ENCODE assay signal across 12 mouse cellular contexts in genomic region chr11:86962362-86962761, GRCm38 (mm10). TPM values are rescaled to one million over a fixed set of nuclear protein-coding genes. Genes with fewer than 3 reads are reported as not detected.
DNase-seq lines count a peak whose midpoint lies in the region; ATAC-seq and TF ChIP-seq lines count a peak whose summit lies in the region.
"Had no signal": no experiment of that assay in that cellular context is flagged by ENCODE, and none has a peak within 500 bp of the region (broad histone marks: within the 10 kb centered on the region; RNA-seq: fewer than 3 reads in every experiment).

No protein-coding gene starts in this region.

- no peak for DNase-seq in cerebellum, adult 2 months
- DNase-seq in cerebellum, adult 11 months: no peak
- DNase-seq in hindbrain, postnatal 0 days (ENCODE audit: low spot score): no peak
- DNase-seq in brain, adult 2 months (ENCODE audit: low read depth, low spot score): peak; percentile 77
- no peak for DNase-seq in liver, embryonic 14.5 days (ENCODE audit: low read depth in 3 of 3, low spot score in 3 of 3)
- DNase-seq in adrenal gland, postnatal 25 days: no peak
- no peak for DNase-seq in urinary bladder, postnatal 14 days (ENCODE audit: low spot score)
- DNase-seq: forebrain, postnatal 0 days; layer of hippocampus, adult 9-11 months; midbrain, embryonic 14.5 days had no signal

- H3K4me3 ChIP-seq in cerebellum, adult 2 months (replicated peaks; ENCODE audit: insufficient read depth, low read depth, low read length): no peak overlapping the region
- H3K4me3 ChIP-seq in hindbrain, embryonic 15.5 days: no peak overlapping the region
- no peak overlapping the region for H3K4me3 ChIP-seq in hindbrain, postnatal 0 days (ENCODE audit: low read length)
- no peak overlapping the region for H3K4me3 ChIP-seq in liver, embryonic 14.5 days (ENCODE audit: insufficient read depth in 1 of 2, low read depth in 2 of 2, low read length in 2 of 2)
- H3K4me3 ChIP-seq: limb, embryonic 13.5 days had no signal

- no peak overlapping the region for H3K9ac ChIP-seq in hindbrain, embryonic 15.5 days
- H3K9ac ChIP-seq in hindbrain, postnatal 0 days (replicated peaks; ENCODE audit: low read length): no peak overlapping the region
- no peak overlapping the region for H3K9ac ChIP-seq in liver, embryonic 14.5 days (replicated peaks)
- H3K9ac ChIP-seq: forebrain, postnatal 0 days; limb, embryonic 13.5 days had no signal

- H3K4me1 ChIP-seq in cerebellum, adult 2 months (ENCODE audit: control insufficient read depth, insufficient read depth, low read length): peaks cover 57% of the 10 kb centered on the region
- peaks cover 19% of the 10 kb centered on the region for H3K4me1 ChIP-seq in hindbrain, embryonic 15.5 days (replicated peaks)
- H3K4me1 ChIP-seq in hindbrain, postnatal 0 days (ENCODE audit: insufficient read depth, low read length): peaks cover 8% of the 10 kb centered on the region
- H3K4me1 ChIP-seq in liver, embryonic 14.5 days (replicated peaks; ENCODE audit: control insufficient read depth in 2 of 2, insufficient read depth in 2 of 2, low read length in 1 of 2): peaks cover 3 to 45% of the 10 kb centered on the region in 2 experiments

- TF ChIP-seq POLR2A in cerebellum, adult 2 months (IDR thresholded peaks at IDR 0.05; ENCODE audit: borderline replicate concordance, insufficient read depth, low read length): no peak

- TF ChIP-seq EP300 in liver, embryonic 14.5 days (IDR thresholded peaks at IDR 0.05; ENCODE audit: low read depth): no peak

- WGBS in cerebellum, adult 2 months: 21% methylated on average over 2 of the region's 2 CpGs
- WGBS in hindbrain, embryonic 15.5 days: 68% methylated on average over 2 of the region's 2 CpGs
- 68% methylated on average over 2 of the region's 2 CpGs for WGBS in hindbrain, postnatal 0 days
- 40% methylated on average over 2 of the region's 2 CpGs for WGBS in liver, embryonic 14.5 days (ENCODE audit: insufficient replicate concordance)

- no peaks in the 10 kb centered on the region for H3K36me3 ChIP-seq in hindbrain, embryonic 15.5 days
- no peaks in the 10 kb centered on the region for H3K36me3 ChIP-seq in hindbrain, postnatal 0 days (ENCODE audit: insufficient read depth, low read length)
- no peaks in the 10 kb centered on the region for H3K36me3 ChIP-seq in liver, embryonic 14.5 days (replicated peaks; ENCODE audit: control insufficient read depth, insufficient read depth, low read depth)

- peak overlapping the region; percentile 71 for H3K27ac ChIP-seq in cerebellum, adult 2 months (ENCODE audit: insufficient read depth, low read length)
- no peak overlapping the region for H3K27ac ChIP-seq in hindbrain, embryonic 15.5 days (replicated peaks)
- no peak overlapping the region for H3K27ac ChIP-seq in hindbrain, postnatal 0 days
- H3K27ac ChIP-seq in liver, embryonic 14.5 days: no peak overlapping the region
- H3K27ac ChIP-seq: limb, embryonic 13.5 days had no signal

- H3K9me3 ChIP-seq in hindbrain, embryonic 15.5 days: no peaks in the 10 kb centered on the region
- no peaks in the 10 kb centered on the region for H3K9me3 ChIP-seq in hindbrain, postnatal 0 days (ENCODE audit: low read length)
- no peaks in the 10 kb centered on the region for H3K9me3 ChIP-seq in liver, embryonic 14.5 days (ENCODE audit: control insufficient read depth, low read length)
- H3K9me3 ChIP-seq: limb, embryonic 13.5 days had no signal

- H3K27me3 ChIP-seq in cerebellum, adult 2 months (ENCODE audit: control insufficient read depth, insufficient read depth, low read length): no peaks in the 10 kb centered on the region
- no peaks in the 10 kb centered on the region for H3K27me3 ChIP-seq in hindbrain, embryonic 15.5 days
- H3K27me3 ChIP-seq in hindbrain, postnatal 0 days (ENCODE audit: insufficient read depth, low read length): no peaks in the 10 kb centered on the region
- H3K27me3 ChIP-seq in liver, embryonic 14.5 days (ENCODE audit: control insufficient read depth, insufficient read depth, low read length): no peaks in the 10 kb centered on the region
- H3K27me3 ChIP-seq: limb, embryonic 13.5 days had no signal

- TF ChIP-seq CTCF in cerebellum, adult 2 months (IDR thresholded peaks at IDR 0.05; ENCODE audit: borderline replicate concordance, insufficient read depth, low read depth, low read length): no peak
- no peak for TF ChIP-seq CTCF in hindbrain, postnatal 0 days (IDR thresholded peaks at IDR 0.05; ENCODE audit: low read depth)
- TF ChIP-seq CTCF in liver, embryonic 14.5 days (IDR thresholded peaks at IDR 0.05; ENCODE audit: low read depth): no peak

- peak; percentile 3; the same call in 1 of the 2 replicates for ATAC-seq in hindbrain, embryonic 15.5 days (ENCODE audit: low FRiP score, low read depth)
- ATAC-seq in hindbrain, postnatal 0 days: no peak
- peak; percentile 34; the same call in 1 of the 2 replicates for ATAC-seq in liver, embryonic 14.5 days (ENCODE audit: insufficient read depth)
- ATAC-seq: forebrain, postnatal 0 days had no signal

- no peak overlapping the region for H3K4me2 ChIP-seq in hindbrain, embryonic 15.5 days
- H3K4me2 ChIP-seq in hindbrain, postnatal 0 days (ENCODE audit: low read depth, low read length): no peak overlapping the region
- no peak overlapping the region for H3K4me2 ChIP-seq in liver, embryonic 14.5 days (ENCODE audit: low read depth)
- H3K4me2 ChIP-seq: limb, embryonic 13.5 days had no signal

RNA-seq across cellular contexts. Expression of gene Ypel2, which starts 31.1 kb away (rescaled TPM):
- polyA plus RNA-seq in cerebellum, adult 2 months (2012; rRNA removed): 25.3 and 26.7 TPM in 2 replicates
- 4.2 and 5.1 TPM in 2 replicates for polyA plus RNA-seq in hindbrain, embryonic 15.5 days (2015; fragmentation: Nextera tagmentation; extraction: Ambion mirVana)
- total RNA-seq in hindbrain, postnatal 0 days (2014; rRNA removed): 2.7 and 4.6 TPM in 2 replicates
- polyA plus RNA-seq in hindbrain, postnatal 0 days (2015; fragmentation: Nextera tagmentation; extraction: Ambion mirVana): 3.4 and 3.6 TPM in 2 replicates
- 0.55 and 0.70 TPM in 2 replicates for polyA plus RNA-seq in liver, embryonic 14.5 days (2012; rRNA removed)
- 0.83 and 0.94 TPM in 2 replicates for polyA plus RNA-seq in liver, embryonic 14.5 days (2014; fragmentation: Nextera tagmentation; extraction: Ambion mirVana)
- 38.3 and 38.6 TPM in 2 replicates for total RNA-seq in adrenal gland, postnatal 25 days (2021)
